Mouse (Mus musculus) megakaryocyte, embryonic 14.5 days (primary cell): ENCODE data around the gene Qprt.

ENCODE experiments used
- FLI1 ChIP-seq: IDR thresholded peaks from 2 replicates; pipeline ENCODE4 v1.6.1; 2012; ENCODE audit warnings: low read length, inconsistent platforms, mixed read lengths
- GATA1 ChIP-seq: IDR thresholded peaks from 3 replicates; pipeline ENCODE4 v1.6.1; 2012; ENCODE audit warnings: mixed read lengths, low read length, inconsistent platforms, borderline replicate concordance

GRCm38 (mm10) chr7:127114920-127115319 is 7.1 kb downstream of the Qprt start:
- TF ChIP-seq GATA1, result no peak
- TF ChIP-seq FLI1, result no peak
